Mouse (Mus musculus) hindbrain, embryonic 12.5 days (tissue): ENCODE results near the gene A930018P22Rik. TPM values are rescaled to one million over a fixed set of nuclear protein-coding genes. Genes with fewer than 3 reads are reported as not detected.
"Not testable (repeated sequence)": the region's sequence is repeated elsewhere in the genome, so short reads cannot be mapped to it uniquely, and the experiment has no call there.

Experiments
- ATAC-seq: fragments of 200-750 bp; cut with Nextera tagmentation; 2 replicates; pipeline ENCODE4 v1.8.0; 2017; ENCODE audit warnings: moderate TSS enrichment; ENCODE audit not compliant: low FRiP score
- H3K27ac ChIP-seq: fragments of 300-500 bp; sonication (generic); 2 replicates; pipeline ENCODE4 v1.5.1; 2016; ENCODE audit warnings: mild to moderate bottlenecking
- H3K27me3 ChIP-seq: fragments of 300-500 bp; sonication (generic); 2 replicates; pipeline ENCODE4 v1.6.1; 2016; ENCODE audit warnings: mild to moderate bottlenecking
- H3K36me3 ChIP-seq: fragments of 300-500 bp; sonication (generic); 2 replicates; pipeline ENCODE4 v1.6.1; 2016; ENCODE audit warnings: mild to moderate bottlenecking
- H3K4me1 ChIP-seq: fragments of 300-500 bp; sonication (generic); 2 replicates; pipeline ENCODE4 v1.6.1; 2016
- H3K4me2 ChIP-seq: fragments of 300-500 bp; sonication (generic); replicated peaks from 2 replicates; pipeline ENCODE4 v1.6.1; 2016; ENCODE audit warnings: mild to moderate bottlenecking
- H3K4me3 ChIP-seq: fragments of 300-500 bp; sonication (generic); 2 replicates; pipeline ENCODE4 v1.5.1; 2016; ENCODE audit warnings: mild to moderate bottlenecking
- H3K9ac ChIP-seq: fragments of 300-500 bp; sonication (generic); 2 replicates; pipeline ENCODE4 v1.6.1; 2016; ENCODE audit warnings: mild to moderate bottlenecking, moderate library complexity
- H3K9me3 ChIP-seq: fragments of 300-500 bp; sonication (generic); replicated peaks from 2 replicates; pipeline ENCODE4 v1.6.1; 2016; ENCODE audit warnings: mild to moderate bottlenecking
- WGBS: fragments of 180-500 bp; shearing (Covaris S2); methylation state at CpG from one replicate; pipeline ENCODE4 v1.1.7; 2016; 5-methylcytosine and 5-hydroxymethylcytosine counted together
- polyA plus RNA-seq: library from polyadenylated mRNA; unstranded; fragments of >200 nt; fragmentation: Nextera tagmentation; extraction: Ambion mirVana; gene quantifications from 2 replicates; pipeline ENCODE4 v1.2.1, GENCODE M21; 2016

A930018P22Rik gene
- polyA plus RNA-seq, result not detected in 2 replicates

GRCm38 (mm10) chr2:104122505-104123378 lies at the start of gene A930018P22Rik:
Gene A930018P22Rik (plus strand): TSS chr2:104122769.
- H3K36me3 ChIP-seq, result no peaks in the 10 kb centered on the region
- peak within 1 kb of the TSS; percentile 73 for H3K4me2 ChIP-seq
- H3K27me3 ChIP-seq, result peaks cover 28% of the 10 kb centered on the region
- H3K9ac ChIP-seq, result peak within 1 kb of the TSS; percentile 62
- under 1% methylated on average over 74 of the region's 74 CpGs for WGBS
- no peaks in the 10 kb centered on the region for H3K9me3 ChIP-seq
- H3K27ac ChIP-seq, result no peak within 1 kb of the TSS
- peaks cover 5% of the 10 kb centered on the region for H3K4me1 ChIP-seq
- H3K4me3 ChIP-seq, result peak within 1 kb of the TSS; percentile 75
- peak; percentile 95 for ATAC-seq

- H3K4me2 ChIP-seq, ATAC-seq, H3K36me3 ChIP-seq, H3K9ac ChIP-seq, H3K9me3 ChIP-seq, H3K4me3 ChIP-seq, H3K27me3 ChIP-seq, H3K4me1 ChIP-seq, H3K27ac ChIP-seq: not testable (repeated sequence)
- WGBS, result 80% methylated on average over 5 of the region's 5 CpGs
These were observed 44.3 kb upstream of the A930018P22Rik start for GRCm38 (mm10) chr2:104078285-104078684.

- not testable (repeated sequence) for ATAC-seq, H3K4me2 ChIP-seq, H3K27me3 ChIP-seq, H3K4me3 ChIP-seq, H3K9me3 ChIP-seq, H3K4me1 ChIP-seq, H3K36me3 ChIP-seq, H3K9ac ChIP-seq, H3K27ac ChIP-seq
- WGBS, result no CpG with 5 or more reads among the region's 1 CpGs
These were observed 41.0 kb upstream of the A930018P22Rik start for GRCm38 (mm10) chr2:104081436-104082050.

DNA sequence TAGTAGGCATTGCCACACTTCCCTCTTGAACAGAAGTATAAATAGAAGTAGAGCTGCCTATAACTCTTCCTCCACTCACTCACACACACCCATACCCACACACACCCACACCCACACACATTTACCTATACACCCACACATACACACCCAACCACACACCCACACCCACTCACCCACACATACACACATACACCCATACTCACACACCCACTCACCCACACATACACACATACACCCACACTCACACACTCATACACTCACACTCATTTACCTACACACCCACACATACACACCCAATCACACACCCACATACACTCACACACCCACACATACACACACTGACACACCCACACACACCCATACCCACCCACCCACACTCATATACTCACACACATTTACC lies 40.1 kb upstream of the A930018P22Rik start:
- no peak overlapping the region for H3K4me3 ChIP-seq
- H3K4me2 ChIP-seq, result no peak overlapping the region
- H3K27me3 ChIP-seq, result no peaks in the 10 kb centered on the region
- no peak for ATAC-seq
- no peak overlapping the region for H3K27ac ChIP-seq
- no peak overlapping the region for H3K9ac ChIP-seq
- H3K9me3 ChIP-seq, result no peaks in the 10 kb centered on the region
- no peaks in the 10 kb centered on the region for H3K4me1 ChIP-seq
- H3K36me3 ChIP-seq, result no peaks in the 10 kb centered on the region

DNA sequence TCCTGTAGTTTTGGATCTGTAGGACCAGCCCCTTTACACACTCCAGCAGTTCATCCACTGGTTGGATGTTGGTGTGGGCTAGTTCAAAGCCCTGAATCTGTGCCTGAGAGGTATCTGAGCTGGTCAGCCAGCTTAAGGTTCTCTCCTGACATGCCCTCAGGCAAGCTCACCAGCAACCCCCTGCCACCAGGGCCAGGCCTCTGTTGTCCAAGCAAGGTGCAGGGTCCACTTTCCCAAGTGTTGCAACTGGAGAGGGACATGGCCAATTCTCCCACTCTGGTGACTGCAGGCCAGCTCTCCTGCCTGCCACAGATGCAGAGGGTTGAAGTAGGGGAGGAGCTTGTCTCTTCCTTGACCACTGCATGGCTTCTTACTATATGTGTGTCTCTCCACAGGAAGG lies 38.5 kb upstream of the A930018P22Rik start:
- H3K4me2 ChIP-seq, ATAC-seq, H3K9ac ChIP-seq: not testable (repeated sequence)

DNA sequence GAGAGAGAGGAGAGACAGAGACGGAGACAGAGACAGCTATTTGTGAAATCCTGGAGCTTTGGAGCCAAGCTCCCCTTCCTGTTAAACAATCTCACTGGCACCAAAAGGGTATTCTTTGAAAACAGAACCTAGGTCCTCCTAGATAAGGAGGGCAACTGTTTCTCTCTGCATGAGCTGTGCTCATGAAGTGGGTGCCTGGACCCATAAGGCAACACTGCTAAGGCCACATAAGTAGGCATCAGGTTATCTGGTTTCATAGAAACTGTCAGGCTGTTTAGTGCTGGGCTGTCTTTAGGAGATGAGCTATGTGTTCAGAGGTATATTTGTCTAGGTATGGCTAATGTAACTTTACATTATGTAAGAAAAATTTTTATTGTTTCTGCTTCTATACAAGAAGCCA lies 35.0 kb upstream of the A930018P22Rik start:
- 60% methylated on average over 1 of the region's 1 CpGs for WGBS
- H3K4me1 ChIP-seq, H3K9me3 ChIP-seq, H3K36me3 ChIP-seq, H3K27me3 ChIP-seq, ATAC-seq, H3K27ac ChIP-seq, H3K9ac ChIP-seq, H3K4me2 ChIP-seq, H3K4me3 ChIP-seq: not testable (repeated sequence)

More for the DNA sequence above, 38.5 kb upstream of the A930018P22Rik start:
- H3K27ac ChIP-seq, H3K9me3 ChIP-seq, H3K36me3 ChIP-seq, H3K4me3 ChIP-seq, H3K4me1 ChIP-seq, H3K27me3 ChIP-seq: not testable (repeated sequence)

DNA sequence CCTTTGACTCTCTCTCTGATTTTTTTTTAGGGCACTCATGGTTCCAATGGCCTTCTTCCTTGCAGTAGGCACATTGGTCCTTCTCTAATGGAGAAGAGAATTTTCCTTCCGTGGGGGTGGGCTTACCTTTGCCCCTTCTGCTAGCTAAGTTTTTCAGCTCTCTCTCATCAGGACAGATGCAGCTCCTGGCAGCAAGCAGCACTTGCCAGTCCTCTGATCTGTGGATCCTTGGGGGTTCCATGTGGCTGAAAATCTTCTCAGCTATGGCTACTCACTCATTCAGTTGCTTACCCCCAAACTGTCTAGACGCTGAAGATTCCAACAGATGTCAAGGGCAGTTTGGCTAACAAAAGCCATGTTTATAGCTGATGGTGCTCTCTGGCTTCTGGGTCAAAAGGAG lies 29.3 kb upstream of the A930018P22Rik start:
- H3K4me2 ChIP-seq, result no peak overlapping the region
- no peaks in the 10 kb centered on the region for H3K27me3 ChIP-seq
- no peak overlapping the region for H3K9ac ChIP-seq
- no peak overlapping the region for H3K4me3 ChIP-seq
- WGBS, result 84% methylated on average over 2 of the region's 2 CpGs
- no peaks in the 10 kb centered on the region for H3K36me3 ChIP-seq
- no peak for ATAC-seq
- H3K9me3 ChIP-seq, result no peaks in the 10 kb centered on the region
- H3K4me1 ChIP-seq, result peaks cover 10% of the 10 kb centered on the region
- H3K27ac ChIP-seq, result no peak overlapping the region

GRCm38 (mm10) chr2:104095741-104096213 lies 26.8 kb upstream of the A930018P22Rik start, which contains the start of gene Cd59a:
Gene Cd59a (plus strand): TSS chr2:104095801.
- WGBS, result 1% methylated on average over 15 of the region's 15 CpGs
- Histone ChIP-seq H3K4me2 (peak within 1 kb of the TSS; percentile 67), H3K9ac (peak within 1 kb of the TSS; percentile 62), H3K27ac (peak within 1 kb of the TSS; percentile 74), H3K4me3 (peak within 1 kb of the TSS; percentile 41), H3K27me3 (no peaks in the 10 kb centered on the region), H3K9me3 (no peaks in the 10 kb centered on the region), H3K4me1 (peaks cover 12% of the 10 kb centered on the region), H3K36me3 (no peaks in the 10 kb centered on the region)
- peak; percentile 89 for ATAC-seq

- Histone ChIP-seq H3K36me3 (no peaks in the 10 kb centered on the region), H3K27ac (peak overlapping the region; percentile 74), H3K4me2 (peak overlapping the region; percentile 67), H3K9ac (peak overlapping the region; percentile 62), H3K4me3 (peak overlapping the region; percentile 41), H3K4me1 (peaks cover 12% of the 10 kb centered on the region), H3K27me3 (no peaks in the 10 kb centered on the region), H3K9me3 (no peaks in the 10 kb centered on the region)
- WGBS, result 43% methylated on average over 10 of the region's 10 CpGs
- no peak for ATAC-seq
These were observed 26.3 kb upstream of the A930018P22Rik start for GRCm38 (mm10) chr2:104096256-104096655.

DNA sequence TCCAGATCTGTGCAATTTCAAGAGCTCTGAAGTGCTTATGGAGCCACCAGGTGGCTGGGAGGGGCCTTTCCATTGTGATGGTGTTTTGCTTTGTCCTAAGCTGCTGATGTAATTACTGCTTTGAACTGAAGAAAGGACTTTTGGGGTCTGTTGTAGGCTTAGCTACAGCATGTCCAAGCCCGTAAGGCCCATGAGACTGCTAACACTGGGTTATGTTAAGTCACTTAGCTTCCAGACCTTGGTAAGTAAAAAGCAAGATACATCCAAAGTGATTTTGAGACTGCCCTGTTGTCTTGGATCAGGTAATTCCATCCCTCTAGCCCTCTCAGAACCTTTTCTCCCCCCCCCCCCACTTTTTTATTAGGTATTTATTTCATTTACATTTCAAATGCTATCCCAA lies 25.8 kb upstream of the A930018P22Rik start:
- not testable (repeated sequence) for H3K4me3 ChIP-seq, H3K27ac ChIP-seq, H3K27me3 ChIP-seq, H3K9ac ChIP-seq, H3K36me3 ChIP-seq, ATAC-seq, H3K9me3 ChIP-seq
- peak overlapping the region; percentile 67 for H3K4me2 ChIP-seq
- peaks cover 12% of the 10 kb centered on the region for H3K4me1 ChIP-seq
- 52% methylated on average over 1 of the region's 1 CpGs for WGBS

- H3K4me2 ChIP-seq, result 0 out of 2 replicates have a peak overlapping the region, but pooled peaks have one; percentile 3
These were observed 25.2 kb upstream of the A930018P22Rik start for GRCm38 (mm10) chr2:104097396-104097795.

GRCm38 (mm10) chr2:104098529-104099230 lies 23.9 kb upstream of the A930018P22Rik start:
- ATAC-seq, result no peak
- H3K4me3 ChIP-seq, result no peak overlapping the region
- WGBS, result 43% methylated on average over 3 of the region's 3 CpGs

More at GRCm38 (mm10) chr2:104097396-104097795, 25.2 kb upstream of the A930018P22Rik start:
- WGBS, result 95% methylated on average over 4 of the region's 4 CpGs
- not testable (repeated sequence) for ATAC-seq, H3K27me3 ChIP-seq, H3K4me3 ChIP-seq, H3K9me3 ChIP-seq, H3K36me3 ChIP-seq, H3K27ac ChIP-seq, H3K9ac ChIP-seq
- peaks cover 12% of the 10 kb centered on the region for H3K4me1 ChIP-seq

More at GRCm38 (mm10) chr2:104098529-104099230, 23.9 kb upstream of the A930018P22Rik start:
- H3K9me3 ChIP-seq, result no peaks in the 10 kb centered on the region
- no peak overlapping the region for H3K4me2 ChIP-seq
- H3K27ac ChIP-seq, result no peak overlapping the region
- H3K9ac ChIP-seq, result no peak overlapping the region
- no peaks in the 10 kb centered on the region for H3K36me3 ChIP-seq
- H3K27me3 ChIP-seq, result no peaks in the 10 kb centered on the region
- peaks cover 12% of the 10 kb centered on the region for H3K4me1 ChIP-seq
